Mouse (Mus musculus): ENCODE results near the gene Klhl11. TPM values are rescaled to one million over a fixed set of nuclear protein-coding genes. Genes with fewer than 3 reads are reported as not detected.

The Klhl11 gene
- polyA plus RNA-seq, 1 experiment from 2014 or later: 8.6 TPM

Small RNA genes within 50 kb of the gene (microRNA-seq; reads per million reads assigned to microRNA genes)
- gene Gm27374: not detected
- not detected for gene Mir7116

Other genes starting within 250 kb of the Klhl11 start
- not detected in 2 replicates for gene Krt16, start 223.8 kb downstream of the Klhl11 start, polyA plus RNA-seq (2014; fragmentation: Nextera tagmentation; extraction: Ambion mirVana)
- gene Krt17, start 211.7 kb downstream of the Klhl11 start, polyA plus RNA-seq (2014; fragmentation: Nextera tagmentation; extraction: Ambion mirVana): 1.4 TPM in 2 replicates
- gene Krt42, start 202.9 kb downstream of the Klhl11 start, polyA plus RNA-seq (2014; fragmentation: Nextera tagmentation; extraction: Ambion mirVana): not detected in 2 replicates
- gene Eif1, start 152.9 kb downstream of the Klhl11 start, polyA plus RNA-seq (2014; fragmentation: Nextera tagmentation; extraction: Ambion mirVana): 1,807 and 1,900 TPM in 2 replicates
- not detected in 2 replicates for gene Gast, start 138.3 kb downstream of the Klhl11 start, polyA plus RNA-seq (2014; fragmentation: Nextera tagmentation; extraction: Ambion mirVana)
- 3.4 and 4.3 TPM in 2 replicates for gene Hap1, start 116.6 kb downstream of the Klhl11 start, polyA plus RNA-seq (2014; fragmentation: Nextera tagmentation; extraction: Ambion mirVana)
- 117 and 118 TPM in 2 replicates for gene Jup, start 75.0 kb downstream of the Klhl11 start, polyA plus RNA-seq (2014; fragmentation: Nextera tagmentation; extraction: Ambion mirVana)
- gene P3h4, start 57.9 kb downstream of the Klhl11 start, polyA plus RNA-seq (2014; fragmentation: Nextera tagmentation; extraction: Ambion mirVana): 54.7 and 58.1 TPM in 2 replicates
- gene Fkbp10, start 57.0 kb downstream of the Klhl11 start, polyA plus RNA-seq (2014; fragmentation: Nextera tagmentation; extraction: Ambion mirVana): 94.5 and 95.3 TPM in 2 replicates
- 95.8 and 102 TPM in 2 replicates for gene Nt5c3b, start 30.9 kb downstream of the Klhl11 start, polyA plus RNA-seq (2014; fragmentation: Nextera tagmentation; extraction: Ambion mirVana)
- gene Klhl10, start 30.8 kb downstream of the Klhl11 start, polyA plus RNA-seq (2014; fragmentation: Nextera tagmentation; extraction: Ambion mirVana): 0.36 and 0.44 TPM in 2 replicates
- gene Acly, start 55.3 kb upstream of the Klhl11 start, polyA plus RNA-seq (2014; fragmentation: Nextera tagmentation; extraction: Ambion mirVana): 51.6 and 54.0 TPM in 2 replicates
- gene Ttc25, start 72.9 kb upstream of the Klhl11 start, polyA plus RNA-seq (2014; fragmentation: Nextera tagmentation; extraction: Ambion mirVana): 0.13 and 1.0 TPM in 2 replicates
- 19.2 and 20.8 TPM in 2 replicates for gene Cnp, start 102.2 kb upstream of the Klhl11 start, polyA plus RNA-seq (2014; fragmentation: Nextera tagmentation; extraction: Ambion mirVana)
- 76.6 and 81.1 TPM in 2 replicates for gene Nkiras2, start 146.5 kb upstream of the Klhl11 start, polyA plus RNA-seq (2014; fragmentation: Nextera tagmentation; extraction: Ambion mirVana)
- 66.4 and 69.6 TPM in 2 replicates for gene Dnajc7, start 147.4 kb upstream of the Klhl11 start, polyA plus RNA-seq (2014; fragmentation: Nextera tagmentation; extraction: Ambion mirVana)
- 0.26 and 0.35 TPM in 2 replicates for gene Zfp385c, start 219.7 kb upstream of the Klhl11 start, polyA plus RNA-seq (2014; fragmentation: Nextera tagmentation; extraction: Ambion mirVana)
- 1.0 and 1.4 TPM in 2 replicates for gene Dhx58, start 231.5 kb upstream of the Klhl11 start, polyA plus RNA-seq (2014; fragmentation: Nextera tagmentation; extraction: Ambion mirVana)
- 28.3 and 29.4 TPM in 2 replicates for gene Kat2a, start 239.7 kb upstream of the Klhl11 start, polyA plus RNA-seq (2014; fragmentation: Nextera tagmentation; extraction: Ambion mirVana)
- not detected in 2 replicates for gene Hspb9, start 241.1 kb upstream of the Klhl11 start, polyA plus RNA-seq (2014; fragmentation: Nextera tagmentation; extraction: Ambion mirVana)